Mouse (Mus musculus) layer of hippocampus, adult 9-10 months (tissue): Measurements from ENCODE around the gene Gm7029.
A peak's percentile ranks its signal among the peaks of the same experiment; 100 is the strongest.
"Not testable (repeated sequence)": the region's sequence is repeated elsewhere in the genome, so short reads cannot be mapped to it uniquely, and the experiment has no call there.

Experiments used
- DNase-seq: peaks from one replicate; pipeline ENCODE4 v3.0.0; 2022; ENCODE audit warnings: low spot score

The Gm7029 gene

GRCm38 (mm10) chr17:33891892-33892291 is 18.3 kb downstream of the Gm7029 start:
- not testable (repeated sequence) for DNase-seq

GRCm38 (mm10) chr17:33892429-33892828 is 18.8 kb downstream of the Gm7029 start:
- no peak for DNase-seq

GRCm38 (mm10) chr17:33893011-33893410 is 19.4 kb downstream of the Gm7029 start:
- not testable (repeated sequence) for DNase-seq

GRCm38 (mm10) chr17:33897114-33897794 is 23.6 kb downstream of the Gm7029 start:
- DNase-seq: no peak

- not testable (repeated sequence) for DNase-seq
Observed at GRCm38 (mm10) chr17:33898193-33898592, 24.6 kb downstream of the Gm7029 start.

- DNase-seq: no peak
Observed at GRCm38 (mm10) chr17:33899642-33900041, 26.0 kb downstream of the Gm7029 start.

- DNase-seq: no peak
Observed at GRCm38 (mm10) chr17:33900281-33900988, 26.8 kb downstream of the Gm7029 start.

GRCm38 (mm10) chr17:33900989-33901314 is 27.3 kb downstream of the Gm7029 start:
- no peak for DNase-seq

- no peak for DNase-seq
Observed at GRCm38 (mm10) chr17:33901653-33902052, 28.0 kb downstream of the Gm7029 start.

- no peak for DNase-seq
Observed at GRCm38 (mm10) chr17:33902079-33902478, 28.4 kb downstream of the Gm7029 start.

GRCm38 (mm10) chr17:33902491-33902890 is 28.9 kb downstream of the Gm7029 start:
- no peak for DNase-seq

- not testable (repeated sequence) for DNase-seq
Observed at GRCm38 (mm10) chr17:33903911-33904651, 30.4 kb downstream of the Gm7029 start.

- not testable (repeated sequence) for DNase-seq
Observed at GRCm38 (mm10) chr17:33904835-33905234, 31.2 kb downstream of the Gm7029 start, which contains the start of gene Platr17. TSS of gene Platr17 (plus strand) at chr17:33905135.

- no peak for DNase-seq
Observed at GRCm38 (mm10) chr17:33908331-33909076, 34.9 kb downstream of the Gm7029 start.

GRCm38 (mm10) chr17:33909077-33909868 is 35.6 kb downstream of the Gm7029 start, which contains the start of gene Daxx:
TSS of gene Daxx (plus strand) at chr17:33909414.
- peak; percentile 88 for DNase-seq

GRCm38 (mm10) chr17:33909869-33910250 is 36.2 kb downstream of the Gm7029 start:
- no peak for DNase-seq

- no peak for DNase-seq
Observed at GRCm38 (mm10) chr17:33910346-33911051, 36.9 kb downstream of the Gm7029 start.

- no peak for DNase-seq
Observed at GRCm38 (mm10) chr17:33911052-33911812, 37.6 kb downstream of the Gm7029 start.

- DNase-seq: no peak
Observed at GRCm38 (mm10) chr17:33911813-33912414, 38.3 kb downstream of the Gm7029 start.
